Mouse (Mus musculus): ENCODE measurements at regions not wholly inside any gene's neighbourhood (a gene's known extent, or its start where the extent isn't known, plus 50 kb on each side); places are given as distances from the start of the nearest gene placed in this dataset.

- H3K4me1 ChIP-seq (replicated peaks), result no peaks in the 10 kb centered on the region
- H3K9me3 ChIP-seq, result no peaks in the 10 kb centered on the region
- no peak overlapping the region for H3K27ac ChIP-seq
- no peak overlapping the region for H3K4me3 ChIP-seq (replicated peaks)
- no peaks in the 10 kb centered on the region for H3K27me3 ChIP-seq
- no peak overlapping the region for H3K4me2 ChIP-seq (replicated peaks)
- no peak overlapping the region for H3K9ac ChIP-seq (replicated peaks)
- no peaks in the 10 kb centered on the region for H3K36me3 ChIP-seq
- ATAC-seq, result no peak
These were observed 579.5 kb downstream of the Eepd1 start for GRCm38 (mm10) chr9:26060834-26061233.

GRCm38 (mm10) chr9:26077057-26077456, 595.7 kb downstream of the Eepd1 start:
- WGBS, result 82% methylated on average over 2 of the region's 2 CpGs
- Histone ChIP-seq H3K4me1 (replicated peaks) (no peaks in the 10 kb centered on the region), H3K4me3 (replicated peaks) (no peak overlapping the region), H3K9me3 (no peaks in the 10 kb centered on the region), H3K36me3 (no peaks in the 10 kb centered on the region), H3K4me2 (replicated peaks) (no peak overlapping the region), H3K27ac (no peak overlapping the region), H3K27me3 (no peaks in the 10 kb centered on the region), H3K9ac (replicated peaks) (no peak overlapping the region)
- no peak for ATAC-seq

- no peak overlapping the region for H3K4me2 ChIP-seq (replicated peaks)
- no peak for ATAC-seq
- no peak overlapping the region for H3K9ac ChIP-seq (replicated peaks)
- no peaks in the 10 kb centered on the region for H3K9me3 ChIP-seq
- no peaks in the 10 kb centered on the region for H3K27me3 ChIP-seq
- WGBS, result 63% methylated on average over 2 of the region's 2 CpGs
- H3K27ac ChIP-seq, result no peak overlapping the region
- H3K36me3 ChIP-seq, result no peaks in the 10 kb centered on the region
- H3K4me1 ChIP-seq (replicated peaks), result no peaks in the 10 kb centered on the region
- H3K4me3 ChIP-seq (replicated peaks), result no peak overlapping the region
These were observed 605.2 kb downstream of the Eepd1 start for GRCm38 (mm10) chr9:26086524-26086923.

GRCm38 (mm10) chr9:26092061-26092687, 610.8 kb downstream of the Eepd1 start:
- Histone ChIP-seq H3K27ac (no peak overlapping the region), H3K4me2 (replicated peaks) (peak overlapping the region; percentile 19), H3K36me3 (no peaks in the 10 kb centered on the region), H3K27me3 (no peaks in the 10 kb centered on the region), H3K9ac (replicated peaks) (no peak overlapping the region), H3K4me1 (replicated peaks) (peaks cover 8% of the 10 kb centered on the region), H3K4me3 (replicated peaks) (no peak overlapping the region), H3K9me3 (no peaks in the 10 kb centered on the region)
- 38% methylated on average over 10 of the region's 10 CpGs for WGBS
- ATAC-seq, result peak; percentile 86

- 70% methylated on average over 4 of the region's 4 CpGs for WGBS
- H3K9ac ChIP-seq (replicated peaks), result no peak overlapping the region
- no peak overlapping the region for H3K27ac ChIP-seq
- H3K9me3 ChIP-seq, result no peaks in the 10 kb centered on the region
- no peaks in the 10 kb centered on the region for H3K4me1 ChIP-seq (replicated peaks)
- ATAC-seq, result no peak
- H3K4me3 ChIP-seq (replicated peaks), result no peak overlapping the region
- H3K4me2 ChIP-seq (replicated peaks), result no peak overlapping the region
- no peaks in the 10 kb centered on the region for H3K36me3 ChIP-seq
- H3K27me3 ChIP-seq, result no peaks in the 10 kb centered on the region
These were observed 622.8 kb downstream of the Eepd1 start for GRCm38 (mm10) chr9:26104136-26104535.

GRCm38 (mm10) chr9:26121986-26122385, 611.5 kb upstream of the B3gat1 start:
- no peak for ATAC-seq
- H3K9ac ChIP-seq (replicated peaks), result no peak overlapping the region
- H3K4me1 ChIP-seq (replicated peaks), result no peaks in the 10 kb centered on the region
- no peak overlapping the region for H3K27ac ChIP-seq
- H3K36me3 ChIP-seq, result no peaks in the 10 kb centered on the region
- H3K4me3 ChIP-seq (replicated peaks), result no peak overlapping the region
- H3K4me2 ChIP-seq (replicated peaks), result no peak overlapping the region
- 93% methylated on average over 2 of the region's 2 CpGs for WGBS
- no peaks in the 10 kb centered on the region for H3K27me3 ChIP-seq
- no peaks in the 10 kb centered on the region for H3K9me3 ChIP-seq

- ATAC-seq, result no peak
- H3K4me3 ChIP-seq (replicated peaks), result no peak overlapping the region
These were observed 598.9 kb upstream of the B3gat1 start for GRCm38 (mm10) chr9:26134587-26134986.

More at GRCm38 (mm10) chr9:26134587-26134986, 598.9 kb upstream of the B3gat1 start:
- Histone ChIP-seq H3K9me3 (no peaks in the 10 kb centered on the region; the same call in 1 of the 2 replicates), H3K4me2 (replicated peaks) (no peak overlapping the region), H3K9ac (replicated peaks) (no peak overlapping the region), H3K27me3 (no peaks in the 10 kb centered on the region), H3K4me1 (replicated peaks) (peaks cover 4% of the 10 kb centered on the region; the same call in 1 of the 2 replicates), H3K27ac (no peak overlapping the region), H3K36me3 (no peaks in the 10 kb centered on the region)
- whole genome bisulfite sequencing, result 68% methylated on average over 2 of the region's 2 CpGs
